Mouse (Mus musculus): ENCODE data around the gene Tm9sf4. TPM values are rescaled to one million over a fixed set of nuclear protein-coding genes. Genes with fewer than 3 reads are reported as not detected.
A peak's percentile ranks its signal among the peaks of the same experiment; 100 is the strongest.

The Tm9sf4 gene
- polyA plus RNA-seq, 1 experiment from 2014 or later, result 36.2 TPM

DNA sequence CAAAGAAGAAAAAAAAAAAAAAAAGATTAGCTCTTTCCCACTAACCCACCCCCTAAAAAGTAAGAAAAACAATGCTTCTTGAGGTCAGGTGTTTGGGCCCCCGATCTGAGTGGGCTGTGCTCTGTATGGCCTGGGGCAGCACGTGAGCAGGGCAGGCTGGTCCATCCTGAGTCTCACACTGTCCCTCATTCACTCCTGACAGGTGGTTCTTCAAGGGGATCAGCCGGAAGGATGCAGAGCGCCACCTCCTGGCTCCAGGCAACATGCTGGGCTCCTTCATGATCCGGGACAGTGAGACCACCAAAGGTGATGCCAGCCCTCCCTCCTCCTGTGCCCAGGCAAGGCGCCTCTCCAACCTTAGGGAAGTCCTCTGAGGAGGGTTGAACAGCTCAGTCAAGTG is 30.1 kb upstream of the Tm9sf4 start:
- no peaks in the 10 kb centered on the region for H3K27me3 ChIP-seq (ENCODE audit: control insufficient read depth, insufficient read depth, low read depth, low read length)
- H3K4me1 ChIP-seq (ENCODE audit: control insufficient read depth, low read depth, low read length), result no peaks in the 10 kb centered on the region
- H3K4me2 ChIP-seq (ENCODE audit: low read depth, low read length), result no peak overlapping the region
- H3K36me3 ChIP-seq (ENCODE audit: control insufficient read depth, insufficient read depth), result no peaks in the 10 kb centered on the region
- ATAC-seq (ENCODE audit: low read depth), result no peak
- no peak overlapping the region for H3K4me3 ChIP-seq (ENCODE audit: low read depth, low read length)
- H3K9ac ChIP-seq (ENCODE audit: low read depth, low read length), result no peak overlapping the region
- WGBS (ENCODE audit: insufficient replicate concordance), result 10% methylated on average over 6 of the region's 6 CpGs
- no peak overlapping the region for H3K27ac ChIP-seq (ENCODE audit: low read length)
- H3K9me3 ChIP-seq (replicated peaks; ENCODE audit: control insufficient read depth, low read length), result no peaks in the 10 kb centered on the region

- Histone ChIP-seq H3K4me3 (ENCODE audit: low read depth, low read length) (no peak overlapping the region), H3K9ac (ENCODE audit: low read depth, low read length) (no peak overlapping the region), H3K36me3 (ENCODE audit: control insufficient read depth, insufficient read depth) (no peaks in the 10 kb centered on the region), H3K9me3 (replicated peaks; ENCODE audit: control insufficient read depth, low read length) (no peaks in the 10 kb centered on the region), H3K4me2 (ENCODE audit: low read depth, low read length) (no peak overlapping the region), H3K27me3 (ENCODE audit: control insufficient read depth, insufficient read depth, low read depth, low read length) (no peaks in the 10 kb centered on the region), H3K4me1 (ENCODE audit: control insufficient read depth, low read depth, low read length) (no peaks in the 10 kb centered on the region), H3K27ac (ENCODE audit: low read length) (no peak overlapping the region)
- no peak for ATAC-seq (ENCODE audit: low read depth)
- WGBS (ENCODE audit: insufficient replicate concordance), result 30% methylated on average over 5 of the region's 5 CpGs
Observed at GRCm38 (mm10) chr2:153134237-153134636, 26.9 kb upstream of the Tm9sf4 start.

GRCm38 (mm10) chr2:153136211-153136610 is 24.9 kb upstream of the Tm9sf4 start:
- no peak overlapping the region for H3K4me3 ChIP-seq (ENCODE audit: low read depth, low read length)
- no peaks in the 10 kb centered on the region for H3K36me3 ChIP-seq (ENCODE audit: control insufficient read depth, insufficient read depth)
- H3K9me3 ChIP-seq (replicated peaks; ENCODE audit: control insufficient read depth, low read length), result no peaks in the 10 kb centered on the region
- H3K4me1 ChIP-seq (ENCODE audit: control insufficient read depth, low read depth, low read length), result no peaks in the 10 kb centered on the region
- no peak overlapping the region for H3K4me2 ChIP-seq (ENCODE audit: low read depth, low read length)
- no peak for ATAC-seq (ENCODE audit: low read depth)
- H3K27me3 ChIP-seq (ENCODE audit: control insufficient read depth, insufficient read depth, low read depth, low read length), result no peaks in the 10 kb centered on the region
- 62% methylated on average over 4 of the region's 4 CpGs for WGBS (ENCODE audit: insufficient replicate concordance)
- H3K27ac ChIP-seq (ENCODE audit: low read length), result no peak overlapping the region
- no peak overlapping the region for H3K9ac ChIP-seq (ENCODE audit: low read depth, low read length)

GRCm38 (mm10) chr2:153139158-153139557 is 21.9 kb upstream of the Tm9sf4 start:
- ATAC-seq (ENCODE audit: low read depth), result no peak
- H3K27me3 ChIP-seq (ENCODE audit: control insufficient read depth, insufficient read depth, low read depth, low read length), result no peaks in the 10 kb centered on the region
- no peak overlapping the region for H3K4me2 ChIP-seq (ENCODE audit: low read depth, low read length)
- no peak overlapping the region for H3K9ac ChIP-seq (ENCODE audit: low read depth, low read length)
- H3K9me3 ChIP-seq (replicated peaks; ENCODE audit: control insufficient read depth, low read length), result no peaks in the 10 kb centered on the region
- no peak overlapping the region for H3K4me3 ChIP-seq (ENCODE audit: low read depth, low read length)
- no peak overlapping the region for H3K27ac ChIP-seq (ENCODE audit: low read length)
- no peaks in the 10 kb centered on the region for H3K4me1 ChIP-seq (ENCODE audit: control insufficient read depth, low read depth, low read length)
- 57% methylated on average over 7 of the region's 7 CpGs for WGBS (ENCODE audit: insufficient replicate concordance)
- H3K36me3 ChIP-seq (ENCODE audit: control insufficient read depth, insufficient read depth), result no peaks in the 10 kb centered on the region

- ATAC-seq (ENCODE audit: low read depth), result no peak
- no peaks in the 10 kb centered on the region for H3K27me3 ChIP-seq (ENCODE audit: control insufficient read depth, insufficient read depth, low read depth, low read length)
- H3K27ac ChIP-seq (ENCODE audit: low read length), result no peak overlapping the region
- 39% methylated on average over 9 of the region's 9 CpGs for WGBS (ENCODE audit: insufficient replicate concordance)
- no peaks in the 10 kb centered on the region for H3K4me1 ChIP-seq (ENCODE audit: control insufficient read depth, low read depth, low read length)
- H3K36me3 ChIP-seq (ENCODE audit: control insufficient read depth, insufficient read depth), result no peaks in the 10 kb centered on the region
- no peak overlapping the region for H3K9ac ChIP-seq (ENCODE audit: low read depth, low read length)
- H3K4me3 ChIP-seq (ENCODE audit: low read depth, low read length), result no peak overlapping the region
- H3K9me3 ChIP-seq (replicated peaks; ENCODE audit: control insufficient read depth, low read length), result no peaks in the 10 kb centered on the region
- H3K4me2 ChIP-seq (ENCODE audit: low read depth, low read length), result no peak overlapping the region
Observed at GRCm38 (mm10) chr2:153139996-153140613, 21.0 kb upstream of the Tm9sf4 start.

DNA sequence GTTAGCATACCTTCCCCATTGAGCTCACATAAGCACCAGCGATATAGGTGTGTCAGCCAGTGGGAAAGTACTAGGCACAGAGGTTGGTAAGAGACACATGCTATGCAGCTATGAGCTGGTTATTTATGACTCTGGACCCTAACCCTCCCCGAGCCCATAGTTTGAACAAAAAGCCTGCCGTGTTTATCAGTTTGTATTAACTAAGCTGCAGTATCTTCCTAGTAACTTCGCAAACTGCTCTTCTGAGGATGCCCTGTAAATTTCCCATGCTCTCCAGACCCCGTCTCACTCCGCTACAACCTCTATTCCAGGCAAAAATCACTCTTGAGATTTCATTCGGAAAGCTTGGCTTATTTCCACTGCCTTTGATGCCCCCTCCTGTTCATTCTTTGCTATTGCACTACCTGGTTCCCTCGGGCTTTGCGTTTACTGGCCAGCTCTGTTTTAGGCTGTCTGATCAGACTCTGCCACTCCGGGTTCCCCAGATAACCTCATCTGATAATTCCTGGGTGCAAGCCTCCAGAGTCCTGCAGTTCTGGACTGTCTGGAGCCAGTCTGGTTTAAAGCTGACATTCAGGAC is 18.4 kb upstream of the Tm9sf4 start:
- H3K27me3 ChIP-seq (ENCODE audit: control insufficient read depth, insufficient read depth, low read depth, low read length), result no peaks in the 10 kb centered on the region
- H3K9me3 ChIP-seq (replicated peaks; ENCODE audit: control insufficient read depth, low read length), result no peaks in the 10 kb centered on the region
- H3K4me3 ChIP-seq (ENCODE audit: low read depth, low read length), result no peak overlapping the region
- H3K9ac ChIP-seq (ENCODE audit: low read depth, low read length), result no peak overlapping the region
- H3K4me2 ChIP-seq (ENCODE audit: low read depth, low read length), result no peak overlapping the region
- no peaks in the 10 kb centered on the region for H3K36me3 ChIP-seq (ENCODE audit: control insufficient read depth, insufficient read depth)
- ATAC-seq (ENCODE audit: low read depth), result no peak
- WGBS (ENCODE audit: insufficient replicate concordance), result 20% methylated on average over 10 of the region's 10 CpGs
- H3K27ac ChIP-seq (ENCODE audit: low read length), result no peak overlapping the region
- no peaks in the 10 kb centered on the region for H3K4me1 ChIP-seq (ENCODE audit: control insufficient read depth, low read depth, low read length)

DNA sequence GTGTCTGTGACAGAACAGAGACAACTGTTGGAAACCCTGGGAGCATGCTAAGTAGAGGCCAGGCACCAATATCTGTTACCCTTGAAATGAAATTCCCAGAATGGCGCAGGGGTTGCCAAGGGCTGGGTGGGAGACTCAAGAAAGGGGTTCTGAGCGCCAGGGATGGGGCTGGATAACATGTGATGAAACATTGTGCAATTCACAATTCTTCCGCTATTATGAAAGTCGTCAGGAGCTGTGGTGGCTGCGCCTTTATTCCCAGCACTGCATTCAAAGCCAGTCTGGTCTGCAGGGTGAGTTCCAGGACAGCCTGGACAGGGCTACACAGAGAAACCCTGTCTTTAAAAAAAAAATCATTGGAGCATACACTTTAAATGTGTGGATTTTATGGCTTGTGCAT is 15.8 kb upstream of the Tm9sf4 start:
- no peak overlapping the region for H3K4me3 ChIP-seq (ENCODE audit: low read depth, low read length)
- H3K36me3 ChIP-seq (ENCODE audit: control insufficient read depth, insufficient read depth), result no peaks in the 10 kb centered on the region
- H3K27me3 ChIP-seq (ENCODE audit: control insufficient read depth, insufficient read depth, low read depth, low read length), result no peaks in the 10 kb centered on the region
- H3K9me3 ChIP-seq (replicated peaks; ENCODE audit: control insufficient read depth, low read length), result no peaks in the 10 kb centered on the region
- WGBS (ENCODE audit: insufficient replicate concordance), result 62% methylated on average over 5 of the region's 5 CpGs
- H3K4me1 ChIP-seq (ENCODE audit: control insufficient read depth, low read depth, low read length), result no peaks in the 10 kb centered on the region
- ATAC-seq (ENCODE audit: low read depth), result no peak
- H3K4me2 ChIP-seq (ENCODE audit: low read depth, low read length), result no peak overlapping the region
- no peak overlapping the region for H3K27ac ChIP-seq (ENCODE audit: low read length)
- no peak overlapping the region for H3K9ac ChIP-seq (ENCODE audit: low read depth, low read length)

DNA sequence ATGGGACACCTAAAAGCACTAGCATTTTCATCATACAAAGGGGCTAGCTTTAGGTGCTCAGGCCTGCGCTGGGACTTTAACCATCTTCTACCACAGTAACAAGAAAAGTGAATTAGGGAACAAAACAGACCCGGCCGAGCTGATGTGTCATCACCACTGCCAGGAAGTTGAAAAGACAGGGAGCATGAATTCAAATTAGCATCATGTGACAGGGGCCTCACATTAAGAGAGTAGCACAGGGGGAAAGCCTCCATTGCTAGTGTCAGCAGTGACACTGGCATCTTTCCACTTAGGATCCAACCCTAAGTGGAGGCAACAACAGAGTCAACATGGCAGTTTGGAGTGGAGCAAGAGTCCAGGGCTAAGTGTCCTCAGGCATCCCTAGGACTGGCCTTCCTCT is 13.9 kb upstream of the Tm9sf4 start:
- H3K4me1 ChIP-seq (ENCODE audit: control insufficient read depth, low read depth, low read length), result no peaks in the 10 kb centered on the region
- H3K36me3 ChIP-seq (ENCODE audit: control insufficient read depth, insufficient read depth), result no peaks in the 10 kb centered on the region
- H3K4me3 ChIP-seq (ENCODE audit: low read depth, low read length), result no peak overlapping the region
- no peaks in the 10 kb centered on the region; the same call in 1 of the 2 replicates for H3K27me3 ChIP-seq (ENCODE audit: control insufficient read depth, insufficient read depth, low read depth, low read length)
- WGBS (ENCODE audit: insufficient replicate concordance), result 44% methylated on average over 3 of the region's 3 CpGs
- no peak overlapping the region for H3K4me2 ChIP-seq (ENCODE audit: low read depth, low read length)
- no peaks in the 10 kb centered on the region for H3K9me3 ChIP-seq (replicated peaks; ENCODE audit: control insufficient read depth, low read length)
- H3K27ac ChIP-seq (ENCODE audit: low read length), result no peak overlapping the region
- no peak overlapping the region for H3K9ac ChIP-seq (ENCODE audit: low read depth, low read length)
- no peak for ATAC-seq (ENCODE audit: low read depth)

DNA sequence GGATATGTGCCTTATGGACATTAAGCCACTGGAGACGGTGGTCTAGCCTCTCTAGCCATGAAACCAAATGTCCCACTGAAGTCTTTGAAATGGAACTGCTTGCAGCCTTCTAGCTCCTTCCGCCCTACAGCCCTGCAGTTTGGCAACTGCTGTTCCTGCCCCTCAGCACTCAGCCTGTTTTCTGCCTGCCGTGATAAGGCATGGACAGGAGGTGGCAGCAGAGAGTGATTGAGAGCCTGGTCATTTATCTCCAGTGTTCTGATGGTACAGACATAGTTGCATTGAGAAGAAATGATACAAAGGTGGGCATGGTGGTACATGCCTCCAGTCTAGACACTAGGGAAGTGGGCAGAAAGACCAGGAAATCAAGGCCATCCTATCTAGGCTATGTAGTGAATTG is 13.4 kb upstream of the Tm9sf4 start:
- 13% methylated on average over 3 of the region's 3 CpGs for WGBS (ENCODE audit: insufficient replicate concordance)

More for the DNA sequence above, 13.4 kb upstream of the Tm9sf4 start:
- Histone ChIP-seq H3K4me3 (ENCODE audit: low read depth, low read length) (no peak overlapping the region), H3K4me2 (ENCODE audit: low read depth, low read length) (no peak overlapping the region), H3K27ac (ENCODE audit: low read length) (no peak overlapping the region), H3K27me3 (ENCODE audit: control insufficient read depth, insufficient read depth, low read depth, low read length) (peaks cover 1% of the 10 kb centered on the region; the same call in 1 of the 2 replicates), H3K9ac (ENCODE audit: low read depth, low read length) (no peak overlapping the region), H3K9me3 (replicated peaks; ENCODE audit: control insufficient read depth, low read length) (no peaks in the 10 kb centered on the region), H3K4me1 (ENCODE audit: control insufficient read depth, low read depth, low read length) (no peaks in the 10 kb centered on the region), H3K36me3 (ENCODE audit: control insufficient read depth, insufficient read depth) (no peaks in the 10 kb centered on the region)
- peak; percentile 16; the same call in 1 of the 2 replicates for ATAC-seq (ENCODE audit: low read depth)

Measured in liver, embryonic 16.5 days (tissue).